ENCODE assay signal across 31 mouse cellular contexts in the genomic region with DNA sequence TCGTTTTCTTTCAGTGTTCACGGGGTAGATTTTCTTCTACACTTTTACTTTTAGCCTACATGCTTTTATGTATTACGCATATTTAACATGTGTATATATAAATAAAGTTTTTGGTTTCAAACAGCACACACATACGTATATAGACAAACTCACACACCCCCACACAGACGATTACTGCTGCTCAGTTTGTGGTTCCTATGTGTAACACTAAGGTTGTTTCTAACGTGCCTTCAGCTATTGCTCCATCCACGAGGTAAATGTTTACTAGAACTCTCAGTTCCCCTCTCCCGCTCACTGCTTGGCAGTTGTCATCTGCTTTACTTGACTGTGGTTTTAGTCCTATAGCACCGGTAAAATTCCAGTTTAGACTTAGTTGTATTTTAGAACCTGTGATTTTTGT. TPM values are rescaled to one million over a fixed set of nuclear protein-coding genes. Genes with fewer than 3 reads are reported as not detected.
A peak's percentile ranks its signal among the peaks of the same experiment; 100 is the strongest.
DNase-seq lines count a peak whose midpoint lies in the region; ATAC-seq and TF ChIP-seq lines count a peak whose summit lies in the region.
"Had no signal": no experiment of that assay in that cellular context is flagged by ENCODE, and none has a peak within 500 bp of the region (broad histone marks: within the 10 kb centered on the region; RNA-seq: fewer than 3 reads in every experiment).

No protein-coding gene starts in this region.

- no peaks in the 10 kb centered on the region for H3K27me3 ChIP-seq in liver, adult 2 months (ENCODE audit: control insufficient read depth, insufficient read depth, low read length)
- no peaks in the 10 kb centered on the region for H3K27me3 ChIP-seq in midbrain, embryonic 11.5 days (ENCODE audit: control insufficient read depth, insufficient read depth, low read length)
- no peaks in the 10 kb centered on the region for H3K27me3 ChIP-seq in midbrain, embryonic 13.5 days
- H3K27me3 ChIP-seq: forebrain, embryonic 13.5 days; heart, embryonic 13.5 days; hindbrain, embryonic 13.5 days; intestine, embryonic 15.5 days had no signal

- no peak for TF ChIP-seq CTCF in liver, adult 2 months (IDR thresholded peaks at IDR 0.05; ENCODE audit: low read depth, low read length)

- H3K27ac ChIP-seq in liver, adult 2 months (replicated peaks; ENCODE audit: insufficient read depth, low read depth, low read length) = no peak overlapping the region
- H3K27ac ChIP-seq in midbrain, embryonic 11.5 days (ENCODE audit: low read depth, low read length) = no peak overlapping the region
- no peak overlapping the region for H3K27ac ChIP-seq in midbrain, embryonic 13.5 days
- H3K27ac ChIP-seq: forebrain, embryonic 10.5 days; forebrain, embryonic 13.5 days; gastrocnemius, adult 2 months; heart, adult 2 months; heart, embryonic 10.5 days; heart, embryonic 13.5 days; hindbrain, embryonic 10.5 days; hindbrain, embryonic 13.5 days; intestine, embryonic 15.5 days had no signal

- H3K9me3 ChIP-seq in midbrain, embryonic 11.5 days (ENCODE audit: control insufficient read depth, low read length) = no peaks in the 10 kb centered on the region; the same call in 1 of the 2 replicates
- no peaks in the 10 kb centered on the region for H3K9me3 ChIP-seq in midbrain, embryonic 13.5 days
- H3K9me3 ChIP-seq: forebrain, embryonic 10.5 days; forebrain, embryonic 13.5 days; hindbrain, embryonic 10.5 days; hindbrain, embryonic 13.5 days; intestine, embryonic 15.5 days had no signal

- peak; percentile 29 for DNase-seq in liver, adult 2 months (ENCODE audit: extremely low read depth, low read depth, low spot score)
- no peak for DNase-seq in liver
- peak; percentile 69 for DNase-seq in midbrain, embryonic 11.5 days (ENCODE audit: low spot score, missing footprints)
- no peak for DNase-seq in adrenal gland, postnatal 36 days
- DNase-seq: adrenal gland, adult 2 months; adrenal gland, postnatal 25 days; B cell, adult 2 months; cerebellum, adult 18-20 months; cerebellum, adult 9-10 months; cerebellum, postnatal 14 days; forebrain, postnatal 0 days; gastrocnemius, adult 2 months; gastrocnemius, postnatal 14 days; heart, adult 2 months had no signal

- H3K79me2 ChIP-seq in liver, adult 2 months (ENCODE audit: control insufficient read depth, insufficient read depth, low read length) = no peaks in the 10 kb centered on the region

- 39% methylated on average over 9 of the region's 9 CpGs for WGBS in liver, adult 2 months
- WGBS in midbrain, embryonic 11.5 days = 86% methylated on average over 9 of the region's 9 CpGs
- 89% methylated on average over 9 of the region's 9 CpGs for WGBS in midbrain, embryonic 13.5 days

- H3K4me3 ChIP-seq in liver, adult 2 months (ENCODE audit: insufficient read depth, low read depth, low read length) = no peak overlapping the region
- H3K4me3 ChIP-seq in midbrain, embryonic 11.5 days (ENCODE audit: low read depth, low read length) = no peak overlapping the region
- no peak overlapping the region for H3K4me3 ChIP-seq in midbrain, embryonic 13.5 days (replicated peaks)
- H3K4me3 ChIP-seq: forebrain, embryonic 10.5 days; forebrain, embryonic 13.5 days; gastrocnemius, adult 2 months; heart, adult 2 months; heart, embryonic 10.5 days; heart, embryonic 13.5 days; hindbrain, embryonic 10.5 days; hindbrain, embryonic 13.5 days; intestine, embryonic 15.5 days had no signal

- TF ChIP-seq POLR2A in liver, adult 2 months (IDR thresholded peaks at IDR 0.05; ENCODE audit: extremely low read depth, insufficient read depth, low read length) = no peak

- no peaks in the 10 kb centered on the region; the same call in 1 of the 2 replicates for H3K4me1 ChIP-seq in liver, adult 2 months (ENCODE audit: control insufficient read depth, insufficient read depth, low read length)
- H3K4me1 ChIP-seq in midbrain, embryonic 11.5 days (ENCODE audit: control insufficient read depth, insufficient read depth, low read length) = no peaks in the 10 kb centered on the region
- no peaks in the 10 kb centered on the region for H3K4me1 ChIP-seq in midbrain, embryonic 13.5 days (replicated peaks)
- H3K4me1 ChIP-seq: heart, embryonic 13.5 days; hindbrain, embryonic 10.5 days; hindbrain, embryonic 13.5 days; intestine, embryonic 15.5 days had no signal

- no peak overlapping the region for H3K9ac ChIP-seq in liver, adult 2 months (ENCODE audit: low read depth, low read length)
- no peak overlapping the region for H3K9ac ChIP-seq in midbrain, embryonic 11.5 days (ENCODE audit: low read length)
- no peak overlapping the region for H3K9ac ChIP-seq in midbrain, embryonic 13.5 days (replicated peaks)
- H3K9ac ChIP-seq: forebrain, embryonic 13.5 days; forebrain, postnatal 0 days; heart, embryonic 13.5 days; hindbrain, embryonic 13.5 days; intestine, embryonic 15.5 days had no signal

- peaks cover 1% of the 10 kb centered on the region for H3K36me3 ChIP-seq in liver, adult 2 months (ENCODE audit: control insufficient read depth, insufficient read depth, low read length)
- H3K36me3 ChIP-seq in midbrain, embryonic 11.5 days (ENCODE audit: control insufficient read depth, insufficient read depth, low read length) = no peaks in the 10 kb centered on the region
- no peaks in the 10 kb centered on the region for H3K36me3 ChIP-seq in midbrain, embryonic 13.5 days
- H3K36me3 ChIP-seq: forebrain, embryonic 10.5 days; hindbrain, embryonic 10.5 days; hindbrain, embryonic 13.5 days; intestine, embryonic 15.5 days had no signal

- ATAC-seq in midbrain, embryonic 11.5 days (ENCODE audit: low FRiP score) = no peak
- no peak for ATAC-seq in midbrain, embryonic 13.5 days
- peak; percentile 86 for ATAC-seq in megakaryocyte progenitor cell, adult 5-6 weeks (replicated peaks; ENCODE audit: poor library complexity)
- ATAC-seq: forebrain, embryonic 13.5 days; forebrain, postnatal 0 days; hindbrain, embryonic 16.5 days; intestine, embryonic 15.5 days had no signal

- no peak overlapping the region for H3K4me2 ChIP-seq in midbrain, embryonic 11.5 days
- no peak overlapping the region for H3K4me2 ChIP-seq in midbrain, embryonic 13.5 days (replicated peaks)
- H3K4me2 ChIP-seq: forebrain, embryonic 13.5 days; heart, embryonic 13.5 days; hindbrain, embryonic 13.5 days; intestine, embryonic 15.5 days had no signal

RNA-seq across cellular contexts. Expression of gene Thsd1, which starts 22.0 kb away (rescaled TPM):
- 2.1 and 2.5 TPM in 2 replicates for total RNA-seq in liver, adult 2 months (2014; rRNA removed)
- 1.9 and 2.1 TPM in 2 replicates for polyA plus RNA-seq in liver, adult 2 months (2012; rRNA removed)
- 8.3 and 10.5 TPM in 2 replicates for polyA plus RNA-seq in midbrain, embryonic 11.5 days (2014; fragmentation: Nextera tagmentation; extraction: Ambion mirVana)
- polyA plus RNA-seq in midbrain, embryonic 13.5 days (2015; fragmentation: Nextera tagmentation; extraction: Ambion mirVana) = 6.1 and 6.9 TPM in 2 replicates
- total RNA-seq in megakaryocyte progenitor cell, adult 5-6 weeks (2015) = 1.8 and 2.2 TPM in 2 replicates
- 0.92 and 1.9 TPM in 2 replicates for total RNA-seq in megakaryocyte progenitor cell, adult 5-6 weeks (2017)
- total RNA-seq in adrenal gland, postnatal 36 days (2021) = 1 to 10 TPM; 2.8 to 3.2 TPM
- total RNA-seq: MEL had no signal

RNA-seq across cellular contexts. Expression of gene Tpte, which starts 34.2 kb away (rescaled TPM):
- not detected in 2 replicates for total RNA-seq in liver, adult 2 months (2014; rRNA removed)
- not detected in 2 replicates for polyA plus RNA-seq in liver, adult 2 months (2012; rRNA removed)
- not detected in 2 replicates for polyA plus RNA-seq in midbrain, embryonic 11.5 days (2014; fragmentation: Nextera tagmentation; extraction: Ambion mirVana)
- not detected in 2 replicates for polyA plus RNA-seq in midbrain, embryonic 13.5 days (2015; fragmentation: Nextera tagmentation; extraction: Ambion mirVana)
- not detected in 2 replicates for total RNA-seq in megakaryocyte progenitor cell, adult 5-6 weeks (2015)
- total RNA-seq in megakaryocyte progenitor cell, adult 5-6 weeks (2017) = not detected in 2 replicates
- not detected for total RNA-seq in adrenal gland, postnatal 36 days (2021)
- total RNA-seq: adrenal gland, adult 2 months; adrenal gland, postnatal 25 days; forebrain, postnatal 0 days; gastrocnemius, adult 2 months; gastrocnemius, postnatal 14 days; gastrocnemius, postnatal 4 days; heart, adult 2 months; heart, postnatal 25 days; MEL had no signal
- polyA plus RNA-seq: embryonic facial prominence, embryonic 11.5 days; embryonic facial prominence, embryonic 14.5 days; forebrain, embryonic 10.5 days; forebrain, embryonic 13.5 days; forebrain, postnatal 0 days; frontal cortex, adult 2 months; heart, adult 2 months; heart, embryonic 10.5 days; heart, embryonic 13.5 days; heart, embryonic 16.5 days; hindbrain, embryonic 10.5 days; hindbrain, embryonic 13.5 days; hindbrain, embryonic 16.5 days; intestine, embryonic 15.5 days had no signal

RNA-seq across cellular contexts. Expression of gene Vps36, which starts 56.5 kb away (rescaled TPM):
- 11.2 and 14.4 TPM in 2 replicates for total RNA-seq in liver, adult 2 months (2014; rRNA removed)
- 7.0 and 7.8 TPM in 2 replicates for polyA plus RNA-seq in liver, adult 2 months (2012; rRNA removed)
- 43.6 and 43.7 TPM in 2 replicates for polyA plus RNA-seq in midbrain, embryonic 11.5 days (2014; fragmentation: Nextera tagmentation; extraction: Ambion mirVana)
- polyA plus RNA-seq in midbrain, embryonic 13.5 days (2015; fragmentation: Nextera tagmentation; extraction: Ambion mirVana) = 39.9 and 43.2 TPM in 2 replicates
- total RNA-seq in megakaryocyte progenitor cell, adult 5-6 weeks (2015) = 37.9 and 44.6 TPM in 2 replicates
- total RNA-seq in megakaryocyte progenitor cell, adult 5-6 weeks (2017) = 43.3 and 45.3 TPM in 2 replicates
- total RNA-seq in adrenal gland, postnatal 36 days (2021) = 10 to 100 TPM; 37.5 to 40.4 TPM

Comparison
In these comparisons a context has a peak if more than half of its experiments do, and no peak if none do; other contexts are left out.
1. DNase-seq: peak in liver, adult 2 months (single experiment) and midbrain, embryonic 11.5 days (single experiment); none in liver (single experiment) and adrenal gland, postnatal 36 days (0 of 2).